In the genomic region with DNA sequence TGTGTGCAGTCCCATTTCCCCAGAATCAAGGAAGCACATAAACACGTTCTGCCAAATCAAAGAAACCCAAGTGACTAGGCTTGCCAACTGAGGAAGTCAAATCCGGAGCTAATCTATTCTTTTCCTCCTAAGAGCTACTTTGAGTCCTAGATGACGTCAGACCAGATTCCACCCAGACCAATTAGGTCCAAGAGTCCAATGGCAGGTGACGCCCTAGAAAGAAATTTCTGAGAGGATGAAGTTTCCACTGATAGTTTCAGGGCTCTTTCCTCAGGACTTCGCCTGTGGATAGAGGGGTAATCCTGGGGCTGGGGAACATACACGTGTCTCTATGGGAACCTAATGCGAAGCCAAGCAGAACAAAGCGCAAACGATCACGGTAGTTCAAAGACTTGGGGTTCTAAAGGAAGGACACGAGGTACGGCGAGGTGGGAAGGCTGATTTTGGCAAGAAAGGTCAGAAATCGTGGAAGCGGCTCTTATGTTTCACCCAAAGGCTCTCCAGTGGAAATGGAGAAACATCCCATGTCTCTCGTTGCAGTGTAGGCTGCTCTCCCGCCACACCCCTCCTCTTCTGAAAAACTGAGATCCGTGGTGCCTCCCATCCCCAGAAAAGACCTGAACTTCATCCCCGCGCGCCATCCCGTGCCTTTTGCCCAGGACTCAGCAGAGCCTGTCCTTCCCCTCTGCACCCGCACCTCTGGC, we compare ENCODE assay signal across 8 mouse cellular contexts. TPM values are rescaled to one million over a fixed set of nuclear protein-coding genes. Genes with fewer than 3 reads are reported as not detected.
A peak's percentile ranks its signal among the peaks of the same experiment; 100 is the strongest.
DNase-seq lines count a peak whose midpoint lies in the region; ATAC-seq lines count a peak whose summit lies in the region.

No protein-coding gene starts in this region.

- peak; percentile 34 for DNase-seq in neural tube, embryonic 11.5 days (ENCODE audit: low spot score)
- DNase-seq in neural tube, embryonic 10.5 days (ENCODE audit: extremely low spot score, low spot score) = no peak
- peak; percentile 87 for DNase-seq in lung, postnatal 36 days
- DNase-seq in right cerebral cortex, adult 18-20 months = no peak
- no peak for DNase-seq in spleen, adult 12 weeks (ENCODE audit: low spot score)

- peak overlapping the region; percentile 75 for H3K4me3 ChIP-seq in neural tube, embryonic 11.5 days (ENCODE audit: low read depth, low read length)
- H3K4me3 ChIP-seq in heart, embryonic 13.5 days = peak overlapping the region; percentile 86
- H3K4me3 ChIP-seq in kidney, embryonic 15.5 days (replicated peaks) = peak overlapping the region; percentile 80

- H3K4me1 ChIP-seq in neural tube, embryonic 11.5 days (ENCODE audit: control insufficient read depth, insufficient read depth, low read length) = peaks cover 13% of the 10 kb centered on the region
- peaks cover 44% of the 10 kb centered on the region for H3K4me1 ChIP-seq in heart, embryonic 13.5 days
- peaks cover 41% of the 10 kb centered on the region for H3K4me1 ChIP-seq in kidney, embryonic 15.5 days

- no peaks in the 10 kb centered on the region for H3K9me3 ChIP-seq in neural tube, embryonic 11.5 days (ENCODE audit: control insufficient read depth, low read length)
- H3K9me3 ChIP-seq in heart, embryonic 13.5 days = no peaks in the 10 kb centered on the region
- H3K9me3 ChIP-seq in kidney, embryonic 15.5 days (replicated peaks) = no peaks in the 10 kb centered on the region

- peaks cover 2% of the 10 kb centered on the region; the same call in 1 of the 2 replicates for H3K36me3 ChIP-seq in neural tube, embryonic 11.5 days (ENCODE audit: control insufficient read depth, insufficient read depth, low read length)
- peaks cover 43% of the 10 kb centered on the region for H3K36me3 ChIP-seq in heart, embryonic 13.5 days
- peaks cover 32% of the 10 kb centered on the region for H3K36me3 ChIP-seq in kidney, embryonic 15.5 days

- peak; percentile 36; the same call in 1 of the 2 replicates for ATAC-seq in neural tube, embryonic 11.5 days (ENCODE audit: insufficient read depth, low FRiP score, low TSS enrichment)
- ATAC-seq in common myeloid progenitor, adult 5-6 weeks (replicated peaks; ENCODE audit: low read depth, poor library complexity, severe bottlenecking) = peak; percentile 7; the same call in 1 of the 2 replicates
- no peak for ATAC-seq in heart, embryonic 13.5 days (ENCODE audit: extremely low read depth, insufficient number of reproducible peaks, low FRiP score, low TSS enrichment)
- no peak for ATAC-seq in kidney, embryonic 15.5 days (replicated peaks; ENCODE audit: low FRiP score)

- under 1% methylated on average over 23 of the region's 23 CpGs for WGBS in neural tube, embryonic 11.5 days
- under 1% methylated on average over 23 of the region's 23 CpGs for WGBS in heart, embryonic 13.5 days
- under 1% methylated on average over 23 of the region's 23 CpGs for WGBS in kidney, embryonic 15.5 days

- H3K4me2 ChIP-seq in neural tube, embryonic 11.5 days (ENCODE audit: low read depth) = peak overlapping the region; percentile 66
- H3K4me2 ChIP-seq in heart, embryonic 13.5 days = peak overlapping the region; percentile 85
- H3K4me2 ChIP-seq in kidney, embryonic 15.5 days = peak overlapping the region; percentile 76

- peak overlapping the region; percentile 58 for H3K9ac ChIP-seq in neural tube, embryonic 11.5 days (ENCODE audit: low read length)
- peak overlapping the region; percentile 93 for H3K9ac ChIP-seq in heart, embryonic 13.5 days
- H3K9ac ChIP-seq in kidney, embryonic 15.5 days = peak overlapping the region; percentile 90

- H3K27me3 ChIP-seq in neural tube, embryonic 11.5 days (ENCODE audit: control insufficient read depth, insufficient read depth, low read length) = no peaks in the 10 kb centered on the region
- no peaks in the 10 kb centered on the region for H3K27me3 ChIP-seq in heart, embryonic 13.5 days (replicated peaks)
- no peaks in the 10 kb centered on the region for H3K27me3 ChIP-seq in kidney, embryonic 15.5 days

- peak overlapping the region; percentile 39 for H3K27ac ChIP-seq in neural tube, embryonic 11.5 days (ENCODE audit: low read depth, low read length)
- H3K27ac ChIP-seq in heart, embryonic 13.5 days (replicated peaks) = peak overlapping the region; percentile 98
- H3K27ac ChIP-seq in kidney, embryonic 15.5 days = peak overlapping the region; percentile 94

RNA-seq across cellular contexts. Expression of gene Tnfaip1, which starts 0.6 kb away (rescaled TPM):
- polyA plus RNA-seq in neural tube, embryonic 11.5 days (2014; fragmentation: Nextera tagmentation; extraction: Ambion mirVana) = 70.0 and 71.2 TPM in 2 replicates
- total RNA-seq in common myeloid progenitor, adult 5-6 weeks (2017) = 2.0 and 4.2 TPM in 2 replicates
- polyA plus RNA-seq in heart, embryonic 13.5 days (2015; fragmentation: Nextera tagmentation; extraction: Ambion mirVana) = 71.9 and 77.1 TPM in 2 replicates
- polyA plus RNA-seq in kidney, embryonic 15.5 days (2015; fragmentation: Nextera tagmentation; extraction: Ambion mirVana) = 81.8 and 88.2 TPM in 2 replicates

RNA-seq across cellular contexts. Expression of gene Ift20, which starts 0.6 kb away (rescaled TPM):
- polyA plus RNA-seq in neural tube, embryonic 11.5 days (2014; fragmentation: Nextera tagmentation; extraction: Ambion mirVana) = 99.7 and 110 TPM in 2 replicates
- total RNA-seq in common myeloid progenitor, adult 5-6 weeks (2017) = 150 and 174 TPM in 2 replicates
- 95.5 and 107 TPM in 2 replicates for polyA plus RNA-seq in heart, embryonic 13.5 days (2015; fragmentation: Nextera tagmentation; extraction: Ambion mirVana)
- polyA plus RNA-seq in kidney, embryonic 15.5 days (2015; fragmentation: Nextera tagmentation; extraction: Ambion mirVana) = 134 and 145 TPM in 2 replicates

RNA-seq across cellular contexts. Expression of gene Tmem97, which starts 15.0 kb away (rescaled TPM):
- 69.3 and 75.1 TPM in 2 replicates for polyA plus RNA-seq in neural tube, embryonic 11.5 days (2014; fragmentation: Nextera tagmentation; extraction: Ambion mirVana)
- 44.3 and 56.2 TPM in 2 replicates for total RNA-seq in common myeloid progenitor, adult 5-6 weeks (2017)
- polyA plus RNA-seq in heart, embryonic 13.5 days (2015; fragmentation: Nextera tagmentation; extraction: Ambion mirVana) = 58.3 and 68.1 TPM in 2 replicates
- 80.4 and 82.3 TPM in 2 replicates for polyA plus RNA-seq in kidney, embryonic 15.5 days (2015; fragmentation: Nextera tagmentation; extraction: Ambion mirVana)

RNA-seq across cellular contexts. Expression of gene Poldip2, which starts 23.5 kb away (rescaled TPM):
- 156 and 158 TPM in 2 replicates for polyA plus RNA-seq in neural tube, embryonic 11.5 days (2014; fragmentation: Nextera tagmentation; extraction: Ambion mirVana)
- total RNA-seq in common myeloid progenitor, adult 5-6 weeks (2017) = 61.4 and 70.8 TPM in 2 replicates
- polyA plus RNA-seq in heart, embryonic 13.5 days (2015; fragmentation: Nextera tagmentation; extraction: Ambion mirVana) = 139 and 151 TPM in 2 replicates
- 169 and 171 TPM in 2 replicates for polyA plus RNA-seq in kidney, embryonic 15.5 days (2015; fragmentation: Nextera tagmentation; extraction: Ambion mirVana)

RNA-seq across cellular contexts. Expression of gene Tmem199, which starts 23.6 kb away (rescaled TPM):
- 81.8 and 87.3 TPM in 2 replicates for polyA plus RNA-seq in neural tube, embryonic 11.5 days (2014; fragmentation: Nextera tagmentation; extraction: Ambion mirVana)
- total RNA-seq in common myeloid progenitor, adult 5-6 weeks (2017) = 23.4 and 24.8 TPM in 2 replicates
- polyA plus RNA-seq in heart, embryonic 13.5 days (2015; fragmentation: Nextera tagmentation; extraction: Ambion mirVana) = 43.9 and 45.6 TPM in 2 replicates
- 56.7 and 57.1 TPM in 2 replicates for polyA plus RNA-seq in kidney, embryonic 15.5 days (2015; fragmentation: Nextera tagmentation; extraction: Ambion mirVana)

Comparison
In these comparisons a context has a peak if more than half of its experiments do, and no peak if none do; other contexts are left out.
1. DNase-seq: peak in neural tube, embryonic 11.5 days (single experiment) and lung, postnatal 36 days (single experiment); none in neural tube, embryonic 10.5 days (single experiment), right cerebral cortex, adult 18-20 months (single experiment) and spleen, adult 12 weeks (single experiment).
2. ATAC-seq: peak in neural tube, embryonic 11.5 days (single experiment) and common myeloid progenitor, adult 5-6 weeks (single experiment); none in heart, embryonic 13.5 days (single experiment) and kidney, embryonic 15.5 days (single experiment).
3. H3K27ac ChIP-seq: peak in every context shown above with its lines; median percentile 98 in heart, embryonic 13.5 days; 94 in kidney, embryonic 15.5 days; 39 in neural tube, embryonic 11.5 days.
4. Peak in every context shown above with its lines, with median percentiles within 50 percentile points of each other: H3K4me2 ChIP-seq, H3K4me3 ChIP-seq and H3K9ac ChIP-seq.